Mouse (Mus musculus) retina, postnatal 7 days (tissue): ENCODE data around the gene Ckb.
A peak's percentile ranks its signal among the peaks of the same experiment; 100 is the strongest.
"Not testable (repeated sequence)": the region's sequence is repeated elsewhere in the genome, so short reads cannot be mapped to it uniquely, and the experiment has no call there.

ENCODE experiments used
- DNase-seq: peaks from one replicate; pipeline ENCODE4 v3.0.0-alpha.2; 2012; ENCODE audit warnings: low read depth, low spot score

Gene Ckb

DNA sequence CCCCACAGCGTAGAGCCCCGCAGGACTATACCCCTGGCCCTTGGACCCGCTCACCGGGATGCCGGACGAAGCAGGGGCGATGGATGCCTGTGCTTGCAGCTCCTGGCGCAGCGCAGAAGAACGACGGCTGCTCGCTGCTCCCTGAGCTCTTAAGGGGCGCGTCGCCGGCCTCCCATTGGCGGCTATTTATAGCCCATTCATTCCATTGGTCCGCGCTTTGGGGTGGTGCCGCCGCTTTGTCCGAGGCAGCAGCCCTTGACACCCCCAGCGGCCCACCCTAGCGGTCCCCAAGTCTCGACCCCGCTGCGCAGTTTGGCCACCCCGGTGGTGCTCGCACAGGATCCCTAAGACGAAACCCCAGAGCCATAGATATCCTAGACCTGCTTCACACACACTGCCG lies at the start of gene Ckb:
TSS of gene Ckb (minus strand) at position 163 of the 400 bp plus-strand sequence.
- peak; percentile 85 for DNase-seq

DNA sequence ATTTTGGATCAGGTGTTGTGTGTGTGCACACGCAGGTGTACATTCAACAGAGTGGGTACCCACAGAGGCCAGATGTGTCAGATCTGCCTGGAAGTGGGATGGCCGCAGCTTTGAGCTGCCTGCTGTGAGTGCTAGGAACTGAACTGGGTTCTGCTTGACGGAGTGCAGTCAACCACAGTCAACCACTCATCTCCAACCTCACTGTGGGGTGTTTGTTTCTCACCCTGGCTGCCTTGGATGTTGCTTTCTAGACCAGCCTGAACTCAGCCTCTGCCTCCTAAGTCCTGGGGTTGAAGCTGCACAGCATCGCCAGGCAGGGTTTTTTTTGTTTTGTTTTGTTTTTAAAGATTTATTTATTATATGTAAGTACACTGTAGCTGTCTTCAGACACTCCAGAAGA lies 48.1 kb upstream of the Ckb start:
- no peak for DNase-seq

DNA sequence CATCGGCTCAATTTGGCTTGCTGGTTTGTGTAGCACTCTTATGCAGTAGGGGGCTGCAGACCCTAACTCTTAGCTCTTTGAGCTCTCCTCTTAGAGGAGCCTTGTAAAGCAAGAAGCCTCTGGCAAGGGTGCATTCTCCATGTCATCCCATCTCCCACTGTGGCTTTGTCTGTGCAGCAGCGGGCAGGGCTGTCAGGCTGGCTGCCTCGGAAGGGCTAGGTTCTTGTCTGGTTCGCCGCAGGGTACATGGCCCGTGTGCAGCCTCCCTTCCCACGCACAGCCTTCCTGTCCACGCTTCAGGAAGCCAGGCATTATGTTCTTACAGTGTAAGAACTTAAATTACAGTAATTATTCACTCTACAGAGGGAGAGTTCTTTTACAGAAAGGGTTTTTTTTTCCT lies 46.5 kb upstream of the Ckb start:
- no peak for DNase-seq

DNA sequence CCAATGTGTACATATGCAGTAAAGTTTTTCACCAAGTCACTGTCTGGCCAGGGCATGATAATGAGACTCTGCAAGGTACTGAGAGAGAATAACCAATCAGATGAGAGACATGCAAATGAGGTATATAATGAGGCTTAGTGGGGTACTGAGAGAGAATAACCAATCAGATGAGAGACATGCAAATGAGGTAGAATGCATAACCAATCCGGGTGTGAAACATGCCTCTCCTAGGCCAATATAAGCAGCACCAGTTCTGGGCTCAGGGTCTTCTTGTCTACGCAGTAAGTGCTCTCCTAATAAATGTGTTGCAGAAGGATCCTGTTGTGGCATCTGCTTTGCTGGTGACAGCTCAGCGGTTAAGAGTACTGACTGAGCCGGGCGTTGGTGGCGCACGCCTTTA lies 44.4 kb upstream of the Ckb start:
- no peak for DNase-seq

DNA sequence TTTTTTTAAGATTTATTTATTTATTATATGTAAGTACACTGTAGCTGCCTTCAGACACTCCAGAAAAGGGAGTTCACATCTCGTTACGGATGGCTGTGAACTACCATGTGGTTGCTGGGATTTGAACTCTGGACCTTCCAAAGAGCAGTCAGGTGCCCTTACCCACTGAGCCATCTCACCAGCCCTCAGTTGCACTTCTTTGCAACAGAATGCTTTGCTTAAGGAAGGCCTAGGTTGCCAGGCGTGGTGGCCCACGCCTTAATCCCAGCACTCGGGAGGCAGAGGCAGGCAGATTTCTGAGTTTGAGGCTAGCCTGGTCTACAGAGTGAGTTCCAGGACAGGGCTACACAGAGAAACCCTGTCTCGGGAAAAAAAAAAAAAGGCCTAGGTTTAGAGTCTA lies 41.7 kb upstream of the Ckb start:
- not testable (repeated sequence) for DNase-seq

DNA sequence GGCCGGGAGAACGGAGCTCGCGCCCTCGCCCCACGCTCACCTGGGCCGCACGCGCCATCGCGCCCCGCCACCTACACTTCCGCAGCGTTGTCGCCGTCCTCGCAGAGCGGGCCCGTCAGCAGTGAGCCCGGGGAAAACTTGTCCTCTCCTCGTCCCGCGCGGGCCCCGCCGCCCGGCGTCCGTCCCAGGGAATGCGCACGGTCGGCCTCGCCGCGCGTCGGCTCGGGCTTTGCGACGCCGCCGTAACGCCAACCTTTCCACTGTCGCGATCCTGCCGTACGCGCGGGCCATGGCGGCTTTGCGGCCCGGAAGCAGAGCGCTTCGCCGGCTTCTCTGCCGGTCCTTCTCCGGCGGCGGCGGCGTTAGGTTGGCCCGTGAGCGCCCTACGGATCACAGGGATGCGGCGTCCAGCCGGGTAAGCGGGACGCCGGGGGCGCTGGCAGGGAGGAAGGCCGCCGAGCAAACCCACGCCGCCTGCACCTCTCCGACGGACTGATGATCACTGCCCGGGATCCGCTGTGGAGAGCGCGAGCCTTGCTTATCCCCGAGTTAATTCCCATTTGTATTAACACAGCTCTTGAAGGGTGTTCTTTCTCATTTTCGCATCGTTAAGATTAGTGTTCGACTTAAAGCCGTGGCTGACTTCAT lies 41.0 kb upstream of the Ckb start, which contains the start of the genes Bag5 and Apopt1:
TSS of gene Bag5 (minus strand) at position 254 of the 648 bp plus-strand sequence.
TSS of gene Apopt1 (plus strand) at position 258 of the 648 bp plus-strand sequence.
- DNase-seq: peak; percentile 91

DNA sequence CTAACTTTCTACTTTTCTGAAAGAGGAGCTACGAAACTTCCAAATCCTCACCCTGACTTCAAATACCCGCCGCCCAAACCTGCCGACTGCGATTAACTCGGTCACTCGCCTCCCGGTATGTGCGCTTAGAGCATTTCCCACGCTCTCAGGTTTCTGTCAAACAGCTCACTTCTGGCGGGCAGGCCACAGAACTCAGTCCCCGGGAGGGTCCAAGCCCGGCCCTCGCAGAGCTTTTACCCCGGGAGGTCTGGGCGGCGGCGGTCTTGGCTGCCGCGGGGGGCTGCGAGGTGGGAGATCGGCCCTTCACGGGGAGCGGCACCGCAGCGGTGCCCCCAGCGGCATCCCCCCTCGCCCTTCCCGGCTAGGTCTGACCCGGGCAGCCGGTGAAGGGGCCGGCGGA lies 40.3 kb upstream of the Ckb start:
- DNase-seq: no peak

DNA sequence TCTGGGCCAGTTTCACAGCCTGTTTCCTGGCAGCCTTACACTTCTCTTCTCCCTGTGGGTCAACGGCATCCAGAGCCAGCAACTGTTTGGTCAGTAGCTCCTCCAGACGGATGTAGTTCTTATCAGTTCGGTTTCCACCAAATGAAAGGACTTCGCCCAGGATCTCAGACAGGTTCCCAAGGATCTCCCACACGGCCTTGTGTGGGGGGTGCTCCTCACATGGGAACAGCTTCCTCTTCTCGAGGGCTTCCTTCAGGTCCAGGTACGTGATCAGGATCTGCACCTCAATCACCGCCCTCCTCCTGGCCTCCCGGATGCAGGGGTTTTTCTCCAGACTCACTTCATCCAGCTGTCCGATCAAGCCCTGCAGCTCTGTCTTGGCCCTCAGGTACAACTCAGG lies 38.0 kb upstream of the Ckb start:
- no peak for DNase-seq

DNA sequence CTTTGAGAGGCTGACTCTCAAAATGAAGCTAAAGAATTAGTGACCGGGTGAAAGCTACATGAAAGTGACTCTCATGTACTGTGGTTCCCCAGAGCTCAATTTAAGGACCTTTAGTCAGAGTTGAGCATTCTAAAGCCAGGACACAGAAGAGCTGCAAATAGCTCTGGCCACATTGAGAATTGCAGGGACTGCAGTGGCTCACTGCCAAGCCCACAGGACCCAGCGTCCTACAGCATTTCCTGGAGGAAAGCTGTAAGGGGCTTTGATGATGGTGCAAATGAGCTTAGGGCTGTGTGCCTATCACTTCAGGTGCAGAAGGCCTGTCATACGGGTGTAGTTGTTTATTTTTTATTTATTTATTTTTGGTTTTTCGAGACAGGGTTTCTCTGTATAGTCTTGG lies 36.0 kb upstream of the Ckb start:
- DNase-seq: no peak

DNA sequence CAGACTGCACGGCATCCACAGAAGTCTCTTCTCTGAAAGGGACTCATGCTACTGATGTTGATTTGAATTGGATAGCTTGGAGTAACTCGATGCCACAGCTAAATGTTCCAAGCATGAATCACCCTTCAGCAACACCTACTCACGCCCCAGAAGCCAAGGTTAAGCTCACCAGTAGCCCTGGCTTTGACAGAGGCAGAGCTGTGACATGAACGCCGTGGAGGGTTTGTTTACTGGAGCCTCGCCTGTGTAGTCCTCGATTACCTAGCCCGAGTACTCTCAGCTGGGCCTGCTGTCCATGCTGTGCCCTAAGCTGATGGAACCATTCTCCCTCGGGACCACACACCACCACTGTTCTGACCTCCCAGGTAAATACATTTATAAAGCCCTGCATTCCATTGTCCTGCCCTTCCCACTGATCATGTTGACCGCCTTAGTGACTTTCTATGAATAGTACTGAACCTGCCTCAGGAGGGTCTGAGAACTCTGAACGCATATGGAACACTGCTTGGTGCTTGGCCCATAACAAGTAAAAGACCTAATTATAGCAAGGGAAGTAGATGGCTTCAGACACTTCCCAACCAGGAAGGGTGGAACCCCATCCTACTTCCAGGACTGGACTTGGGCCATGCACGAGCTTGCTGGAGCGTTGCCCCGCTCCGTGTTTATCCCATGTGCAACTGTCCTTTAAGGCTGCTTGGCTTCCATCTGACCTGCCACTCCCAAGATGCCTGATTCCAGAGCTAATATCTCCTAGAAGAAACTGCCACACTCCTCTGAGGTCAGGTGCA lies 33.2 kb upstream of the Ckb start:
- no peak for DNase-seq

DNA sequence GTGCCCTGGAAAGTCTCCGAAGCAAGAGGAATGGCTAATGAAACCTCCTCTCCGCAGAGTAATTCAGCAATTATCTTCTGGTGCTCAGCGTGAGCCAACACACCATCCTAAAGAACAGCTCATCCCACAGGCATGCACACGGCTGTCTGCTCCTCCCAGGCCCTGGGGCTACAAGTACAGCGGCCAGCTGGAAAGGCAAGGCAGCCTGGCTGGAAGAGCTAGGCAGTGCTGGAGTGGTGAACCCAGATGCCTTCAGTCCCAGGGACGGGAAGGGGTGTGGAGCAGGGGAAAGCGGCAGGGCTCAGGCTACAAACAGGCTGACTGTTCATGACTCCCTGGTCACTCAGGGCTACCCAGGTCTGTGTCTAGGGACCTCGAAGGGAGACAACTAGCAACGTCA lies 32.5 kb upstream of the Ckb start:
- no peak for DNase-seq

DNA sequence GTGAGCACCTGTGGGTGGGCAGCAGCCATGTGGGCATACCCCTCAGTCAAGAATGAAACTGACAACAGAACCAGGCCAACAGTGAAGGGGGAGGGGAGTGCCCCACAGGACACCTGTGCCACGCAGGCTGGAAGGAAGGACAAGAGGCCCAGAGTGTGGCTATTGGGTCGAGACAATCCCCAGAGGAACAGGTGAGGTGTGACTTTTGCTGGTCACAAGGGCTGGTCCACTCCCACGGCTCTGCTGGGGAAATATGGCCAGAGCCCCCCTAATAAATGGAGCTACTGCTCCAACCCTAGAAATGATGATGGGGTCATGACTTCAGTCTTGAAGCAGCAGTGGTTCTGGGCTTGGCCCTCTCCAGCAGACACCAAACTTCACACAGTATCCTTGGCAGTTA lies 31.2 kb upstream of the Ckb start:
- DNase-seq: no peak

DNA sequence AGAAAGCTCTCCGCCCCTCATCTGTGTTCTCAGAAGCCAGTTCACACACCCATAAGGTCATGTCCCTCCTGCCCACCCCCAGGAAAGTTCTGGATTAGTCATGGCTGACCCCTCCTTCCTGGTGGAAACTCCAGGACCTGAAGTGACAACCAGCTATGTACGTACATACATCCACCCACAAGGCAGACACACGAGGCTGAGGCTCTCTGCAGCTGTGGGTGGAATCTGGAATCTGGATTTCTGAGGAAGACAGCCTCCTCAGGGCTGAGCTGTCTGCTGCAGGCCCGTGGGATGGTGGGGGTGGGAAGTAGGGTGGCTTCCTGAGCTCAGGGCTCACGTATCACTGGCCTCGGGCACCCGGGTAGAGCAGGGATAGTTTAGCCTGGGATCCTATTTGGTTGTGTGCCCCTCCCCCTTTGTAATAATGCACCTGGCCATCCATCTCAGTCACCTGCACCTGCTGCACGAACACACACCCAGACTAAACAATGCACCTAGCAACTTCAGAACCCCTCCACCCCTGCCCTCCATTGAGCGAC lies 28.9 kb upstream of the Ckb start:
- DNase-seq: no peak

DNA sequence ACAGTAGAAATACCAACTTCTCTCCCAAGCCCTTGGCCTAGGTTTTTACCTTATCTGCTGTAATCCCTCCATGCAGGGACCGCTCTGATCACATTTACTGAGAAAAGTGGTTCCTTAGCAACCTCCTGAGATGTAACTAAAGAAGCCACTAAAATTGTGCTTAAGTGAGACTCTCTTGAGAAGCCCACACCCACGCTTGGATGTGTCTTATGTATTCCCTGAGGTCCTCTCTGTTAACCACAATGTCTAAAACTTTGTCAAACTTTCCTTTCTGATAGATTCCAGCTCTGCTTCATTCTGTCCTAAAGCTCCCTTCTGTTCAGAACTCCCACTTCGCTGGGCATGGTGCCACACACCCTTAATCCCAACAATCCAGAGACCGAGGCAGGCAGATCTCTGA lies 27.4 kb upstream of the Ckb start:
- DNase-seq: no peak

DNA sequence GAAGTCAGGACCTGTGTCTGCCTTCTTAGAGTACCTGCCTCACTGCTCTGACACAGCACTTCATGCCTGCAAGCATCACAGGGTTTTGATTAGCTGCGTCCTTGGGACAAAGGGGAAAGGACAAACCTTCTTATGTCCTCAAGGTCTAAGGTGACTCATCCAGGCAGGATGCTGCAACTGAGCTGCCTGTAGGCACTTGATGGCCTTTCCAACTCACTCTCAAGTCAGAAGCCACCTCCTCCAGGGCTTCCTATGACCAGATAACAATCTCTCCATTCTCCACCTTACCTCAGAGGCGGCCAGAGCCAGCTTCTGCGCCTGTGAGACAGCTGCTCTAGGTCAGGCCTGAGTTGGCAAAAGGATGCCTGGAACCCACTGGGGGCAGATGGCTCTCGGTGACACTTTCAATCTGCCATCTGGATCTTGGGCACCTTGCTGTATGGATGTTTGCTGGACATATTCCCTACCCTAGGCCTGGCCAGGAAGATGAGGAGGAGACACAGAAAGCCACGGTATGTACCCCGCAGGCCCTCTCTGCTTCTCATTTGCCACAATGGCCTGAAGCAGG lies 26.3 kb upstream of the Ckb start:
- DNase-seq: no peak

DNA sequence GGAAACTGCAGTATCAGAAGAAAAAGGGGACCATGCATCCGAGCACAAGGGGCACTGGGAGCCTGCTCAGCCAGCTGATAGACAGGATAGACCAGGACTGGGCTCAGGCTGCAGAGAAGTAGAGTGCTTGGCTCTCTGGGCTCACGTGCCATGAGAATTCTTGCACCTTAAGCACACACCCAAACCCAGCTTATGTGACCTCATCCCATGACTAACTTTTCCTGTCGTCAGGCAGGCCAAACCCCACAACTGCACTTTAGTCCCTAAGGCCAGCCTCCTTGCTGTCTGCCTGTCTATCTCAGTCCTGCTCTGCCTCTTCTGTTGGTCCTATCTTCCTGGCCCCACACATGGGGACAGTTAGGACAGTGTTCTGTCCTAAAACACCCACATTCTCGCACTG lies 25.6 kb upstream of the Ckb start:
- DNase-seq: no peak

DNA sequence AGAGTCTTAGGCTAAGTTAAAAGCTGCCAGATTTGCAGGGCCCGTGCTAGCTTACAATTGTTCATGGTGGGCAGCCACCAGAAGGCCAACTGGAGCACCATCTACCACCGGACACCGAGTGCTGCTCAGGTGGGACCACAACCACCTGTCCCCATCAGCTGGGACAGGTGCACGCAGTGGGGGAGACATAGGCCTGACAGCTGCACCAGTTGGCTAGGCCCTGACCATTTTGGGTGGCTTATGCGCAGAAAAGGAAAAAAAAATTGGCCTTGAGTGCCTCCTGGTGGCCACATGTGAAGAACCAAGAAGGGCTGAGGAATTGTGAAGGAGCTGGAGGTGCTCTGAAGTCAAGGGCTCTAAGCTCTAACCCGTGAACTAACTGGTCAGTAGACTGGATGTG lies 24.1 kb upstream of the Ckb start:
- peak; percentile 74 for DNase-seq

DNA sequence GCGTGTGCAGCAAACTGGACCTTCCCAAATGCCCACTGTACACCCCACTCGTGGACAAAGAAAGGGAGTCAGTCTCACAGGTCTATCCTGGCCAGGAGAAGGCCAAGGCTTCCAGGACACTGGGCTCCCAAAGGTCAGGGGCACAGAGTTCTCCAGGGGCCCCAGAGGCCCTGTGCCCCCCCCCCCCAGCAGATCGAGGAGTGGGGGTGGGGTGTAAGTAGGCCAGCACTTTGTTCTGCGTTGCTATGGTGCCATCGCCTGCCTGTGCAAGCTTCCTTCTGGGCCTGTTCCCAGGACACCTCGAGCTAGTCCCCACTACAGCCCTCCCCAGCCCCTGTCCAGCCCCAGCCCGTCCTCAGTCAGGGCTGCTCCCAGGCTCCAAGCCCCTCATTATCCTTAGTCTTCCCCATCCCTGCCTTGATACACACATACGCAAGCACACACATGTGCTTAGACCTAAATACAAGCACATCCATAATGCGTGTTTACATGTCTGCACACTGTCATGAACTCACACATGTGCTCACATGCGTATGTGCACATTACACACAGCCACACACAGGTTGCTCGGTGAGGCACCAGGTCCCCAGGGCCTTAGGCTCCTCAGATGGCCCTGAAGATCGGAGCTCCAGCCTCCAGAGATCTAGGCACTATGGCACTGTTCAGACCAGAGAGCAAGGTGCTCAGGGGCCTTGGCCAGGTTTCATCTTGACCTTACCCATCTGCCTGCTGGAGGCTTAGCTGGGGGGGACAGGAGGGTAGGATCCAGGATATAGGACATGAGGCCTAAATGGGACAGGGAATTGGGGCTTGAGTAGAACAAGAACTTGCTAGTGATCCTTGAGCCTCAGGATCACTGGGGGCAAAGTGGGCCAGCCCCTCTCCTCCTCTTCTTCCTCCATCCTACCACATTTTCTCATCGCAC lies 23.0 kb upstream of the Ckb start:
- DNase-seq: no peak

DNA sequence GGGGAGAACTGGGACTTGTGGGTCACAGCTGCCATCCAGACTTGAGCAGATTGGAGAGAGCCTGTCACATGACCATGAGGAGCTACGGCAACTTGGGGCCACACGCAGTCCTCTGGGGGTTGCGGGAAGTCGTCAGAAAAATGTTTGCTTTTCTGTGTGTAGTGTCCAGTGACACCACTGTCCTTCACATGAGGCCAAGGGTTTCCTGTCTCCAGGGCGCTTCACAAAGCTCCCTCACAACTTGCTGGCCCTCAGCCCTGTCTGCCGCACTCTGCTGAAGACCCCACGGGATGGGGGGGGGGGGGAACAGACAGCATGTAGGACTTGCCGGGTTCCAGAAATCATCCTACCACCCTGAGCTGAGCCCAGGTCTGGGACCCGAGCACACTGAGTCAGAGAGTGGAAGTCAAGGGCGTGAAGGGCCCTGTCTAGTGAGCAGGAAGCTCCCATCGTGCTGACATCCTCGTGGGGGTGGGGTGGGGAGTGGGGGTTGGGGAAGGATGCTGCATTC lies 22.2 kb upstream of the Ckb start:
- DNase-seq: no peak

DNA sequence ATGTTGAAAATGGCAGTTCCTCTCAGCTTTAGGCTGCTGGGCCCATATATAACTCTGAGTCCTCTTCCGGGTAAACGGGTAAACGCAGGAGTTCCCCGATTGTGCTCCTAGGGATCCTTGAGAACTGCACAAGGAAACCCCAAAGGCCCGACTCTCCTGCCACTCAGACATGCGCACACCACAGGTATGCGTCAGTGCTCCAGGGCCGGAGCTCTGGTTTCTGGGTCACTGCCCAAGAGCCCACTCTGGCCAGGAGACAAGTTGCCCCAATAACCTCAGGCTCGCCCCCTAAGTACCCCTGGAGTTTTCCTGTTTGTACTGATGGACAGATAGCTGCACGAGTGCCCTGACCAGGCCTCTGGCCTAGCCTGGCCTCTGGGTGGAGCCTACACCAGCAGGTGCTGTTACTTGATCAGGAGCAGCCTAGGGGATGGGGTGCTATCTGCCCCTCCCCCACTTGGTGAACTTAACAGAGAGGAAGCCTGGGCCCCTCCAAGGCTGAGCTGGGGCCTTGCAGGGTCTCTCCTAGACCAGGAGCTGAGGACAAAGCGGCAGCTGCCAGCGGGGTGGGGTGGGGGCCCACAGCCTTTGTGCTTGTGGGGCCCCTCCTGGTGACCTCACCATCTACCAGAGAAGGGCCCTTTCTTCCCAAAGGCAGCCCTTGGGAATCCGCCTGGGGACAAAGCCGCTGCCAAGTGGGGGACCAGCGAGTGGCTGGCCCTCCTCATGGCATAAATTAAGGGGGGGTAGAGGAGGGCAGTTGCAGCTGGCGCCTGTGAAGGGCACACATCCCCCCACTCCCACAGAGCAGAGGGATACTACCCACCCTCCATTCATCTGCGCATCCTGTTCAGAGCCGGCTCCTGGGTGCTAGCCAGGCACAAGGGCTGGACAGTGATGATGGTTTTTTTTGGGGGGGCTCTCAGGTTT lies 21.5 kb upstream of the Ckb start:
- DNase-seq: no peak
